Comparison of ENCODE assay signal across 11 mouse cellular contexts in the genomic region with DNA sequence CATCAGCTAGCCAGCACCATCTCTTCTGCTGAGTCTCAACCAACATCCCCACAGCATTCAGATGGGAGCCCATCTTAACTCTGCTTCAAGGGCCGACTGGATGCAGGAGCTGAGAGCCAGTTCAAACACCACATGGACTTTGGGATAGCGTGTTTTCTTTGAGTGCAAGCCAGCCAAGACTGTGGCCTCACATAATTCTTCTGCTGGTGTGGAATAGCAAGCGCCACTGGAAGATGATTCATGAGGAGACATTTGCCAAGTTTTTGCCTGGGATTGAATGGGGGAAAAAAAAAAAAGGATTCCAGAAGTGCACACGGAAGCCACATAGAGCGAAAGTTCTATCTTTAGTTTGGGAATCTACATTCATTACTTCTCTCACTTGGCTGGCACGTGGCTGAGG.
DNase-seq lines count a peak whose midpoint lies in the region; ATAC-seq lines count a peak whose summit lies in the region.
"Had no signal": no experiment of that assay in that cellular context is flagged by ENCODE, and none has a peak within 500 bp of the region (broad histone marks: within the 10 kb centered on the region; RNA-seq: fewer than 3 reads in every experiment).

No protein-coding gene starts in this region.

- H3K9ac ChIP-seq in kidney, embryonic 14.5 days (ENCODE audit: low read depth, low read length), result no peak overlapping the region
- H3K9ac ChIP-seq in neural tube, embryonic 15.5 days (replicated peaks), result no peak overlapping the region
- H3K9ac ChIP-seq: embryonic facial prominence, embryonic 12.5 days had no signal

- H3K4me2 ChIP-seq in kidney, embryonic 14.5 days (replicated peaks; ENCODE audit: low read depth, low read length), result no peak overlapping the region
- no peak overlapping the region for H3K4me2 ChIP-seq in neural tube, embryonic 15.5 days
- H3K4me2 ChIP-seq: embryonic facial prominence, embryonic 12.5 days had no signal

- intact Hi-C loops in heart, postnatal 10 days (cut with DNase I), result no loop called here

- WGBS in kidney, embryonic 14.5 days, result 58% methylated on average over 6 of the region's 6 CpGs
- 82% methylated on average over 6 of the region's 6 CpGs for WGBS in neural tube, embryonic 15.5 days

- ATAC-seq in kidney, embryonic 14.5 days (ENCODE audit: low FRiP score, low TSS enrichment), result no peak
- no peak for ATAC-seq in neural tube, embryonic 15.5 days (ENCODE audit: low FRiP score)
- ATAC-seq: intestine, postnatal 0 days had no signal

- peak; percentile 76 for DNase-seq in kidney, adult 11 months
- peak; percentile 36 for DNase-seq in adipocyte (ENCODE audit: low spot score)
- peak; percentile 47 to 50 for DNase-seq in heart, postnatal 10 days
- peak; percentile 67 to 73 for DNase-seq in kidney, postnatal 4 days
- no peak for DNase-seq in retina, embryonic 14.5 days (ENCODE audit: low spot score)
- no peak for DNase-seq in left cerebral cortex, adult 18-20 months (ENCODE audit: low spot score in 2 of 2)
- DNase-seq: retina, postnatal 1 day had no signal

- no peak overlapping the region for H3K27ac ChIP-seq in kidney, embryonic 14.5 days (ENCODE audit: low read depth, low read length)
- H3K27ac ChIP-seq in neural tube, embryonic 15.5 days (replicated peaks), result no peak overlapping the region
- H3K27ac ChIP-seq: embryonic facial prominence, embryonic 12.5 days had no signal

- H3K36me3 ChIP-seq in kidney, embryonic 14.5 days (ENCODE audit: control insufficient read depth, insufficient read depth, low read length), result no peaks in the 10 kb centered on the region
- no peaks in the 10 kb centered on the region for H3K36me3 ChIP-seq in neural tube, embryonic 15.5 days
- H3K36me3 ChIP-seq: embryonic facial prominence, embryonic 12.5 days had no signal

- H3K9me3 ChIP-seq in kidney, embryonic 14.5 days (ENCODE audit: control insufficient read depth, low read length), result no peaks in the 10 kb centered on the region
- no peaks in the 10 kb centered on the region for H3K9me3 ChIP-seq in neural tube, embryonic 15.5 days (replicated peaks)
- H3K9me3 ChIP-seq: embryonic facial prominence, embryonic 12.5 days had no signal

- H3K4me1 ChIP-seq in kidney, embryonic 14.5 days (ENCODE audit: control insufficient read depth, insufficient read depth, low read length), result peaks cover 4% of the 10 kb centered on the region; the same call in 1 of the 2 replicates
- H3K4me1 ChIP-seq in neural tube, embryonic 15.5 days, result peaks cover 21% of the 10 kb centered on the region

- no peaks in the 10 kb centered on the region for H3K27me3 ChIP-seq in kidney, embryonic 14.5 days (ENCODE audit: control insufficient read depth, insufficient read depth, low read length)
- H3K27me3 ChIP-seq in neural tube, embryonic 15.5 days (replicated peaks), result no peaks in the 10 kb centered on the region
- H3K27me3 ChIP-seq: embryonic facial prominence, embryonic 12.5 days had no signal

- no peak overlapping the region for H3K4me3 ChIP-seq in kidney, embryonic 14.5 days (ENCODE audit: low read length)
- H3K4me3 ChIP-seq in neural tube, embryonic 15.5 days (replicated peaks), result no peak overlapping the region
- H3K4me3 ChIP-seq: embryonic facial prominence, embryonic 12.5 days had no signal

Comparison
In these comparisons a context has a peak if more than half of its experiments do, and no peak if none do; other contexts are left out.
1. DNase-seq: peak in kidney, adult 11 months (single experiment), adipocyte (single experiment), heart, postnatal 10 days (2 of 2) and kidney, postnatal 4 days (2 of 2); none in retina, embryonic 14.5 days (single experiment) and left cerebral cortex, adult 18-20 months (0 of 2).